Comparison of ENCODE assay signal across 1 mouse cellular context in genomic region chr19:42177461-42177860, GRCm38 (mm10).
A peak's percentile ranks its signal among the peaks of the same experiment; 100 is the strongest.
TF ChIP-seq lines count a peak whose summit lies in the region.

No protein-coding gene starts in this region.

TF ChIP-seq in MEL, 35 proteins besides CTCF, POLR2A, EP300 and RAD21:
- peak; percentile 73 for TF ChIP-seq USF1 (IDR thresholded peaks at IDR 0.05; ENCODE audit: low read depth, low read length)
- TF ChIP-seq MAZ (IDR thresholded peaks at IDR 0.05; ENCODE audit: low read depth, low read length) = 0 out of 2 replicates have a peak, but pooled peaks have one; percentile 57
- TF ChIP-seq GATA1 (IDR thresholded peaks at IDR 0.05; ENCODE audit: low read depth, low read length) = peak; percentile 78
- TF ChIP-seq TCF12 (IDR thresholded peaks at IDR 0.05; ENCODE audit: low read depth, low read length) = peak; percentile 89
- TF ChIP-seq JUND (IDR thresholded peaks at IDR 0.05; ENCODE audit: low read depth, low read length) = no peak
- 0 out of 4 replicates have a peak, but pooled peaks of 1 of the 2 experiments have one; percentile 23 for TF ChIP-seq USF2 (IDR thresholded peaks at IDR 0.05; ENCODE audit: borderline replicate concordance in 1 of 2, insufficient read depth in 1 of 2, low read depth in 1 of 2, low read length in 2 of 2)
- TF ChIP-seq MYC (IDR thresholded peaks at IDR 0.05; ENCODE audit: low read depth, low read length) = no peak
- TF ChIP-seq UBTF (IDR thresholded peaks at IDR 0.05; ENCODE audit: borderline replicate concordance, insufficient read depth, low read depth, low read length) = no peak
- no peak for TF ChIP-seq GABPA (IDR thresholded peaks at IDR 0.05; ENCODE audit: low read depth, low read length)
- peak; percentile 86 for TF ChIP-seq ETS1 (IDR thresholded peaks at IDR 0.05; ENCODE audit: low read depth, low read length)
- no peak for TF ChIP-seq TBP (IDR thresholded peaks at IDR 0.05; ENCODE audit: low read depth, low read length)
- no peak for TF ChIP-seq MEF2A (IDR thresholded peaks at IDR 0.05; ENCODE audit: extremely low read depth, insufficient replicate concordance, low read depth, low read length, poor library complexity, severe bottlenecking)
- TF ChIP-seq MXI1 (IDR thresholded peaks at IDR 0.05; ENCODE audit: low read depth, low read length) = peak; percentile 56; the same call in 1 of the 2 replicates
- TF ChIP-seq RCOR1 (IDR thresholded peaks at IDR 0.05; ENCODE audit: low read depth, low read length) = peak; percentile 95
- TF ChIP-seq ELF1 (IDR thresholded peaks at IDR 0.05; ENCODE audit: low read depth, low read length) = 0 out of 2 replicates have a peak, but pooled peaks have one; percentile 8
- TF ChIP-seq SMC3 (IDR thresholded peaks at IDR 0.05; ENCODE audit: low read depth, low read length) = no peak
- no peak for TF ChIP-seq MYB (IDR thresholded peaks at IDR 0.05; ENCODE audit: low read depth, low read length)
- no peak for TF ChIP-seq NELFE (IDR thresholded peaks at IDR 0.05; ENCODE audit: low read depth, low read length)
- TF ChIP-seq CHD2 (IDR thresholded peaks at IDR 0.05; ENCODE audit: low read length) = no peak
- TF ChIP-seq NRF1 (IDR thresholded peaks at IDR 0.05; ENCODE audit: insufficient read depth, low read depth, low read length, poor library complexity, severe bottlenecking) = 0 out of 2 replicates have a peak, but pooled peaks have one; percentile 7
- no peak for TF ChIP-seq ZNF384 (IDR thresholded peaks at IDR 0.05; ENCODE audit: low read depth, low read length)
- peak; percentile 45; the same call in 1 of the 2 replicates for TF ChIP-seq POLR2AphosphoS5 (IDR thresholded peaks at IDR 0.05; ENCODE audit: borderline replicate concordance, low read depth, low read length)
- peak; percentile 81 for TF ChIP-seq BHLHE40 (IDR thresholded peaks at IDR 0.05; ENCODE audit: borderline replicate concordance, low read depth, low read length)
- no peak for TF ChIP-seq MAX (IDR thresholded peaks at IDR 0.05; ENCODE audit: low read length)
- peak; percentile 34; the same call in 1 of the 2 replicates for TF ChIP-seq TAL1 (IDR thresholded peaks at IDR 0.05; ENCODE audit: low read length)
- no peak for TF ChIP-seq ZC3H11A (IDR thresholded peaks at IDR 0.05; ENCODE audit: low read depth, low read length)
- no peak for TF ChIP-seq POLR2AphosphoS2 (IDR thresholded peaks at IDR 0.05; ENCODE audit: low read length)
